Mouse (Mus musculus) cerebellum, adult 9-10 months (tissue): ENCODE measurements around the gene Glt1d1.
"Not testable (repeated sequence)": the region's sequence is repeated elsewhere in the genome, so short reads cannot be mapped to it uniquely, and the experiment has no call there.

Source experiments
- DNase-seq: peaks from one replicate; pipeline ENCODE4 v3.0.0; 2022

Gene Glt1d1

DNA sequence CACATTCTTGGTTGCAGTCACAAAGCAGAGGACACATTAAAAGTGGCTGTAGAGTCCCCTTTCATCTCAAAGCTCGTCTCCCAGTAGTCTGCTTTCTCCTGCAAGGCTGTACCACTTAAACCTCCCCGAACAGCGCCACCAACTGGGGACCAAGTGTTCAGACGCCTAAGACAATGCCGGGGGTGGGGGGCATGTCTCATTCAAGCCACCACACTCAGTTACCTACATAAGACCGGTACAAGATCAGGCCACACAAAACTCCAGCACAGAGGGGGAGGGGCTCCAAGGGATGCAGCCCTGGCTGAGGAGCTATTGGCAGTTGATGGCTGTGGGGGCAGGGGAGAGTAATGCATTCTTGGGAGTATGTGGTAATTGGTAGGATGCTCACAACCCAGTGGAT, 68.1 kb downstream of the Glt1d1 start:
- no peak for DNase-seq

DNA sequence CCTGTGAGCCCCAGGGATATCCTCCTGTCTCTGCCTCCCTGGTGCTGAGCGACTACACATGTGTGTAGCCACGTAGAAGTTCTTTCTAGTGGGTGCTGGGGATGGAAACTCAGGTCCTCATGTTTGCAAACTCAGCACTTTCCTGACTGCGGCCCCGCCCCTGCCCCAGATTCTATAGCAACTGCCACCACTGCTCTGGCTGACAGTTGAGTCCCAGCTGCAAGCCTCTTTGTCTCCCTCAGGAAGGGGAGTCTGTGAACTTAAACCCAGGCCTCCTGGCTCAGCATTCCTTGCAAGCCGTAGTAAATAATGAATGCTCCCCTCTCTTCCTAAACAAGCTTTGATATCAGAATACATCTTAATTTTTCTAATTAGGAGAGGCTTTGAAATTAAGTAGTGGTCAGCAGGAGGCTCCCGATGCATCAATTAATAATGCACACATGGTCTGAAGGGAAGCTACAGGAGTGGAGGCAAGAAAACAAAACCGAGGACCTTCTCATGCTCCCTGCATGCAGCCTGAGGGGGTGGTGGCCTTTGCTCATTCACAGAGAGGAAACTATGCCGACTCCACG, 71.6 kb downstream of the Glt1d1 start:
- DNase-seq, result no peak

DNA sequence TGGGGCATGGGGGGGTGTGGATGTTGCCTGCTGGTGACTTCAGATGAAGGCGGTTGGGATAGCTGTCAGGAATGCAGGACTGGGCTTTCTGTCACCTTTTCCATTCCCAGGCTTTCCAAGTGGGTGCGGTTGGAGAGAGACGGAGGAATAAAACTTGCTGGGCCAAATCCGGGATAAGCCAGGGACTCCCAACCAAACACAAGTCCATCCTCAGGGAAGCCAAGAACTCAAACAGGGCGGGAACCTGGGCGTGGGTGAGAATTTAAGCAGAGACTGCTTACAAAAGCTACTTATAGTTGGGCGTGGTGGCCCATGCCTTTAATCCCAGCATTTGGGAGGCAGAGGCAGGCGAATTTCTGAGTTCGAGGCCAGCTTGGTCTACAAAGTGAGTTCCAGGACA, 73.2 kb downstream of the Glt1d1 start:
- no peak for DNase-seq

GRCm38 (mm10) chr5:127705976-127706375, 73.9 kb downstream of the Glt1d1 start:
- DNase-seq, result no peak

- no peak for DNase-seq
Observed at GRCm38 (mm10) chr5:127708143-127708542, 76.1 kb downstream of the Glt1d1 start.

DNA sequence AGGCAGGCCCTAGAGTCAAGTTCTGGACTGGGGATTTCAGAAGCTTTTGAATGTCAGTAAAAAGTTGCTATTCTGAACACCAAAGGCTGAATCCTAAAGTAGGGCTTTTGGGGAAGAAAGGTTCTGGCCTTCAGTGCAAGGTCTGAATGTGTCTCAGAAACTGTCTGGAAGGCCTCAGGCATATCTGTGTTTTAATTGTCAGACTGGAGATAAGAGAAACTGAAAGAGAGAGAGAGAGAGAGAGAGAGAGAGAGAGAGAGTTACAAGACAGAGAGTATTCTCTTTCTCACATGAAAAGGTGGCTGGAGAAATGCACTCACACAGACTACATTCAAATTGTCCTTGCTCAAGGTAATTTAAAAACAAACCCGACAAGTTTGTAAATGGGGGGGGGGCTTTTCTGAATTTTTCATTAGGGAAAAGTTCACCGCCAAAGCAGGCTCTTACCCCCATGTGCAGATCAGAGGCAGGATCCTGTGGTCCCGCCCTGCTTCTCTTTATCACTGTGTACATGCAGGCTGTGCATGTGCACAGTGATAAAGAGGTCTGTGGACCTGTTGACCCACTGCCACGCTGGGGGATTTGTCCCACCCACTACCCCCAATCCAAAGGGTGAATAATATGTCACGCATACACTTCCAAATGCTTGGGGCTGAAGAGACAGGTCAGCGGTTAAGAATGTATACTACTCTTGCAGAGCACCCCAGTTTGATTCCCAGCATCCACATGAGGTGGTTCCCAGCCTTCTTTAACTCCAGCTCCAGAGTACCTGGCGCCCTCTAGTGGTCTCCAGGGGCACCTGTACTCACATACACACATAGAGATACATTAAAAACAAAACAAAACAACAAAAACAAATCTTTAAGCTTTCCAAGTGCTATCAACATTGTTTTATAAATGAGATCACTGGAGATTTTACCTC, 83.0 kb downstream of the Glt1d1 start:
- DNase-seq, result no peak

GRCm38 (mm10) chr5:127720591-127721379, 88.7 kb downstream of the Glt1d1 start:
- DNase-seq, result no peak

GRCm38 (mm10) chr5:127722171-127722570, 90.1 kb downstream of the Glt1d1 start:
- not testable (repeated sequence) for DNase-seq

- no peak for DNase-seq
Observed at GRCm38 (mm10) chr5:127730351-127730750, 98.3 kb downstream of the Glt1d1 start.

GRCm38 (mm10) chr5:127741331-127741730, 109.3 kb downstream of the Glt1d1 start:
- DNase-seq, result peak; percentile 5

- DNase-seq, result not testable (repeated sequence)
Observed at GRCm38 (mm10) chr5:127749540-127749939, 117.5 kb downstream of the Glt1d1 start.

- no peak for DNase-seq
Observed at GRCm38 (mm10) chr5:127751262-127751975, 119.4 kb downstream of the Glt1d1 start.

GRCm38 (mm10) chr5:127755594-127755993, 123.5 kb downstream of the Glt1d1 start:
- no peak for DNase-seq

DNA sequence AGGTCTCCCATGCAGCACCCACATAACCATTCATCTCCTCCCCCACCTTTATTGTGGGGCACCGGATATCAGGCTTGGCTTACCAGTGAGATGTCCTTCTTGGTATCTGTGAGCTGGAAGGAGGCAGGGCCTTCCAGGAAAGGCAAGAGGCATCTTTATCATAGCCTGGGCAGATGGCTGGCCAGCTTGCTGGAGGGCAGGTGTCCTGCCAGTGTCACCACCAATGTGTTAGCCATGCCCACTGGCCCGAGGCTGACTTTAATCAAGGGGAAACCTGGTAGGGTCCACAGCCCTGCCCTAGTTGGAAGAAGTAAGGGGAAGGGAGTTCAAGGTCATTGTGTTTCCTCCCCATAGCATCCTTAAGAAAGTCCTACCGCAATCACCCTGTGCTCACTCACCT, 123.9 kb downstream of the Glt1d1 start:
- DNase-seq, result no peak

- DNase-seq, result no peak
Observed at GRCm38 (mm10) chr5:127756671-127757423, 124.8 kb downstream of the Glt1d1 start.

DNA sequence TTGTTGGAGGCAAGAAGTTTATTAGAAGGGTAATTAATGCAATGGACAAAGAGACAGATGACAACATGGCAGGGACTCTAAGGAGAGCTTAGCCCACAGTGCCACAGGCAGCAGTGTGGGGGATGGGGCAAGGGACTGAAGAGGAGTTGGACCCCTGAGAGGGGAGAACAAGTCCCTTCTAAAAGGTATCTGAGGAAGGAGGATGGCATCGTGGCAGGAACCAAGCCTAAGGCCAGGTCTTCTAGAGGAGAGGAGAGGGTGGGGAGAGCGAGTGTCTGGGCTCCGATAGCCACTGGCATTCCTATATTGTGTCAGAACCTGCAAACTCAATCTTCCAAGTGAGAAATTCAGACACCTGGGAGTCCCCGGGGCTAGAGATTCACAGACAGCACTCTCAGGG, 126.5 kb downstream of the Glt1d1 start:
- DNase-seq, result no peak
